8 mouse cellular contexts compared by ENCODE assay signal in the genomic region with DNA sequence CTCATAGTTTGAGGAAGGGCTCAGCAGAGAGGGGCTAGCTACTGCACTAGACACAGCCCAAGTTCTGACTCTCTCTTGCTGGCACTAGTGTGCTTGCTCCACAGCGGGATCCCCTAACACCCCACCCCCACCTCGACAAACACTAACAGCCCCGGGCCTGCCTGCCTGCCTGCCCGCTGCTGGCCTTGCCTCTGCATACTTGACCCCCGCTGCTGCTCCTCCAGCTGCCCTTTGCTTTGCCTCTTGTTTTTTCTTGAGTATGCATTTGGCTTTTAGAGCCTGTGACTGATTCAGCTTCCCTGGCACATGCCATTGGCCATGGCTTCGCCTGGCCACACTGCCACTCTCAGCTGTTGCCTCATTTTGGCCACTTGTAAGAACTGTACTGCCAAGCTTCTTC. TPM values are rescaled to one million over a fixed set of nuclear protein-coding genes. Genes with fewer than 3 reads are reported as not detected.
DNase-seq lines count a peak whose midpoint lies in the region; ATAC-seq and TF ChIP-seq lines count a peak whose summit lies in the region.

No protein-coding gene starts in this region.

- DNase-seq in cerebellum, postnatal 10 days: peak; percentile 58 to 69
- DNase-seq in cerebellum, adult 11 months: no peak
- peak; percentile 25 for DNase-seq in brain, embryonic 14.5 days (ENCODE audit: low read depth)
- DNase-seq in hindbrain, postnatal 0 days (ENCODE audit: low spot score): peak; percentile 23
- DNase-seq in lung, postnatal 25 days (ENCODE audit: low spot score): peak; percentile 39
- no peak for DNase-seq in thymus, adult 2 months
- no peak for DNase-seq in layer of hippocampus, adult 8-10 months (ENCODE audit: low spot score in 2 of 2)
- no peak for DNase-seq in frontal cortex, adult 2 months (ENCODE audit: extremely low spot score in 1 of 2, low spot score in 1 of 2)

- H3K27ac ChIP-seq in hindbrain, postnatal 0 days: no peak overlapping the region
- H3K27ac ChIP-seq in thymus, adult 2 months (ENCODE audit: control insufficient read depth, insufficient read depth, low read length): no peak overlapping the region

- H3K36me3 ChIP-seq in hindbrain, postnatal 0 days (ENCODE audit: insufficient read depth, low read length): no peaks in the 10 kb centered on the region
- no peaks in the 10 kb centered on the region for H3K36me3 ChIP-seq in thymus, adult 2 months (ENCODE audit: control insufficient read depth, insufficient read depth, low read length)

- peaks cover 4% of the 10 kb centered on the region; the same call in 1 of the 2 replicates for H3K4me1 ChIP-seq in hindbrain, postnatal 0 days (ENCODE audit: insufficient read depth, low read length)
- H3K4me1 ChIP-seq in thymus, adult 2 months (replicated peaks; ENCODE audit: control insufficient read depth, insufficient read depth, low read length): no peaks in the 10 kb centered on the region

- no peak for TF ChIP-seq CTCF in brain, embryonic 14.5 days (IDR thresholded peaks at IDR 0.05; ENCODE audit: borderline replicate concordance, extremely low read depth, insufficient read depth, insufficient read length)
- TF ChIP-seq CTCF in hindbrain, postnatal 0 days (IDR thresholded peaks at IDR 0.05; ENCODE audit: low read depth): no peak
- no peak for TF ChIP-seq CTCF in thymus, adult 2 months (IDR thresholded peaks at IDR 0.05; ENCODE audit: borderline replicate concordance, control insufficient read depth, extremely low read depth, insufficient read depth, low read length, poor library complexity)

- no peaks in the 10 kb centered on the region for H3K9me3 ChIP-seq in hindbrain, postnatal 0 days (ENCODE audit: low read length)

- no peak overlapping the region for H3K9ac ChIP-seq in hindbrain, postnatal 0 days (replicated peaks; ENCODE audit: low read length)

- no peaks in the 10 kb centered on the region for H3K27me3 ChIP-seq in hindbrain, postnatal 0 days (ENCODE audit: insufficient read depth, low read length)
- no peaks in the 10 kb centered on the region for H3K27me3 ChIP-seq in thymus, adult 2 months (ENCODE audit: control insufficient read depth, insufficient read depth, low read length)

- 15% methylated on average over 6 of the region's 6 CpGs for WGBS in hindbrain, postnatal 0 days
- WGBS in thymus, adult 2 months: 50% methylated on average over 6 of the region's 6 CpGs

- no peak for TF ChIP-seq POLR2A in brain, embryonic 14.5 days (IDR thresholded peaks at IDR 0.05; ENCODE audit: borderline replicate concordance, extremely low read depth, insufficient read depth, insufficient read length, poor library complexity, severe bottlenecking)
- no peak for TF ChIP-seq POLR2A in thymus, adult 2 months (IDR thresholded peaks at IDR 0.05; ENCODE audit: control insufficient read depth, extremely low read depth, insufficient read depth, low read length, poor library complexity)

- no peak overlapping the region for H3K4me3 ChIP-seq in hindbrain, postnatal 0 days (ENCODE audit: low read length)
- H3K4me3 ChIP-seq in thymus, adult 2 months (ENCODE audit: control insufficient read depth, insufficient read depth, low read length): no peak overlapping the region

- H3K4me2 ChIP-seq in hindbrain, postnatal 0 days (ENCODE audit: low read depth, low read length): 0 out of 2 replicates have a peak overlapping the region, but pooled peaks have one; percentile 3

- ATAC-seq in hindbrain, postnatal 0 days: no peak

RNA-seq across cellular contexts. Expression of a gene that starts 33.8 kb away (rescaled TPM):
- 4.9 and 6.6 TPM in 2 replicates for polyA plus RNA-seq in brain, embryonic 14.5 days (2012; rRNA removed)
- 3.5 and 3.6 TPM in 2 replicates for total RNA-seq in hindbrain, postnatal 0 days (2014; rRNA removed)
- polyA plus RNA-seq in hindbrain, postnatal 0 days (2015; fragmentation: Nextera tagmentation; extraction: Ambion mirVana): 2.5 and 3.1 TPM in 2 replicates
- 1.8 and 2.2 TPM in 2 replicates for polyA plus RNA-seq in thymus, adult 2 months (2012; rRNA removed)
- 1 to 10 TPM in 1 of 4 experiments, under 1 TPM in 3; 0.49 to 1.0 (median 0.77) TPM for total RNA-seq in layer of hippocampus, adult 8-10 months (2022)
- polyA plus RNA-seq in frontal cortex, adult 2 months (2012; rRNA removed): 1.3 and 1.8 TPM in 2 replicates

Comparison
In these comparisons a context has a peak if more than half of its experiments do, and no peak if none do; other contexts are left out.
1. DNase-seq: peak in cerebellum, postnatal 10 days (2 of 2), brain, embryonic 14.5 days (single experiment), hindbrain, postnatal 0 days (single experiment) and lung, postnatal 25 days (single experiment); none in cerebellum, adult 11 months (single experiment), thymus, adult 2 months (single experiment), layer of hippocampus, adult 8-10 months (0 of 2) and frontal cortex, adult 2 months (0 of 2).